Mouse (Mus musculus) CD4-positive naive resting alpha-beta T cell, adult 57 days (primary cell): ENCODE measurements around the gene Nop14. TPM values are rescaled to one million over a fixed set of nuclear protein-coding genes. Genes with fewer than 3 reads are reported as not detected.

Experiments used
- total RNA-seq: library from RNA; stranded (reverse); gene quantifications from one replicate; pipeline ENCODE4 v1.2.4, GENCODE M21; 2023

The Nop14 gene
- total RNA-seq, result 31.2 TPM

DNA sequence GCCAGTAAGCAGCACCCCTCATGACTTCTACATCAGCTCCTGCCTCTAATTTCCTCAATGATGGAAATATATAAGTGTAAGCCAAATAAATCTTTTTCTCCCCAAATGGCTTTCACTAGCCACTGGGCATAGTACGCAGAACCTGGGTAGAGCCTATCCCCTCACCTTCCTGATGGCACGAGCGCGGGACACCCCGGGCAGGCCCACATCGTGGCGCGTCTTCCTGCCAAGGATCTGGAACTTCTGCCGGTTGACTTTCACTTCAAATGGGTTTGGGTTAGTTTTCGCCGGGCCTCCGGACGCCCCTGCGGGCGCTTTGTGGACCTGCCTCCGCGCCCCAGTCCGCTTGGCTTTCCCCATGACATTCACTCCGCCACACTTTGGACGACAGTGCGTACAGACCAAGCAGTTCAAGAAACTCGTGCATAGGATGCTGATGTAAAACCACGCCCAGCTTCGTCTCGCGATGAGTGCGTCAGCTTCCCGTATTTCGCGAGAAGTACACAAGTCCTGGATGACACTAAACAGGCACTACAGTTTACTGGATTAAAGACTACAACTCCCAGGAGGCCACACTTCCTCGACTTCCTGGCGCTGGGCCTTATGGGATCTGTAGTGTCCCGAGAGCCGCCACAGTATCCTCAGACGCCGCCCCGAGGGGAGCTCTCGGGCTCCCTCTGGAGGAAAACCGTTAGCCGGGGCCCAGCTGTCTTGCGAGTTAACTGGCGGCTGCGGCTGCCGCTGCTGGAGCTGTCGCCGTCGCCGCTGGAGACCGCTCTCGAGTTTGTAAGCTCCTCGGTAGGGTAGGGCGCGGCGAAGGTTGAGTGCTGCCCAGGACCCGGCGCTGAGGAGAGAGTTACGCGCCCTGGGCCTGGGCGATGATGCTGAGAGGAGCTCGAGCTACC is at the start of gene Nop14, which contains the start of gene Grk4:
Gene Nop14, minus strand, starts transcription at position 463 of the 905 bp plus-strand sequence.
Gene Grk4, plus strand, starts transcription at position 694 of the 905 bp plus-strand sequence.

DNA sequence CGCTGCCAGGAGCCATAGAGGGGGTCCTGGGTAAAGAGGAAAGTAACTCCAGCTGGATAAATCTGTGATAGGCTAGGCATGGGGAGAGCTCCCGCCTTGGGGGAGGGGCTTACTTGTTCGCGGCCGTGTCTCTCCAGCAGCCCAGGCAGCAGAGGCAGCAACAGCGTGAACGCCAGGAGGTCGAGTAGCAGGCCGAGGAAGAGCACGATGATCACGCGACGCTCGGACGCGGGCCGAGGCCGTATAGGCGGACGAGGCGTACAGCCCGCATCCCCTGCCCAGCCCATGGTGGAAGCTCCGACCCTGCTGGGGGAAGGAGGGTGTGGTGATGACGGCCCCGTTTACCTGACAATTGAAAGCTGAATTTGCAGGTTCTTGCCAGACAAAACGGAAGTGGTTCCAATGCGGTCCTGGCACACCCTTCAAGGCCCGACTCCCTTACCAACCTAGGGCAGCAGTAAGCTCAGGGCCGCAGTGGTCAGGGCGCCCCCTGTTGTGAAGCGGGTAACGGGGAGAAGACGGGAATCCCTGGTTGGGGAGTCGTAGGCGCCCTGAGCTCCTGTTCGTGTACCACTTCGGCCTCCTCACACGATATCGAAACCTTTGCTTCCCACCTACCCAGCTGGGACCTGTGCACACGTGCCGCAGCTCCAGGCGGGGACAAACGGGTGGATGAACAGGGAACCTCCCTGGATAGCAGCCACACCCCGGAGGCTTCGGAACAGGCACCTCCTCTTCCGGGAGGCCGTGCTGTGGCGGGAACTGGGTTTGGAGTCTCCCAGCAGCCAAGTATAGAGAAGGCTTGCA is 23.3 kb downstream of the Nop14 start, which contains the start of gene Mfsd10:
Gene Mfsd10, minus strand, starts transcription at position 732 of the 807 bp plus-strand sequence.

Other genes with a start within 250 kb of the Nop14 start
- 18.4 TPM for gene Tnip2, start 146.2 kb downstream of the Nop14 start, total RNA-seq
- gene Sh3bp2, start 134.3 kb downstream of the Nop14 start, total RNA-seq, result 11.1 TPM
- gene Add1, start 86.5 kb downstream of the Nop14 start, total RNA-seq, result 326 TPM
- gene Mfsd10, start 22.9 kb downstream of the Nop14 start, total RNA-seq, result 34.6 TPM
- 8.0 TPM for gene Grk4, start 231 bp upstream of the Nop14 start, total RNA-seq
- gene Htt, start 101.6 kb upstream of the Nop14 start, total RNA-seq, result 61.1 TPM
- gene Msantd1, start 247.9 kb upstream of the Nop14 start, total RNA-seq, result 3.0 TPM